In genomic region chr2:146511401-146511865, GRCm38 (mm10) we compare ENCODE assay signal across 8 mouse cellular contexts. TPM values are rescaled to one million over a fixed set of nuclear protein-coding genes. Genes with fewer than 3 reads are reported as not detected.
DNase-seq lines count a peak whose midpoint lies in the region; ATAC-seq and TF ChIP-seq lines count a peak whose summit lies in the region.

No protein-coding gene starts in this region.

- peak; percentile 27 for ATAC-seq in Patski
- no peak; the same call in 1 of the 2 replicates for ATAC-seq in forebrain, embryonic 13.5 days
- peak; percentile 26 for ATAC-seq in liver, embryonic 15.5 days (ENCODE audit: insufficient read depth)

- CTCF ChIA-PET in Patski (lab: Charles Lee), result interaction anchor here (1.3 kb wide), 1 partner anchor 101 kb away, joined by 4 read pairs; no protein-coding TSS in a partner anchor

- H3K36me3 ChIP-seq in forebrain, embryonic 13.5 days (ENCODE audit: poor library complexity, severe bottlenecking), result no peaks in the 10 kb centered on the region
- no peaks in the 10 kb centered on the region for H3K36me3 ChIP-seq in liver, embryonic 15.5 days (replicated peaks)
- H3K36me3 ChIP-seq in splenic B cell, adult 2 months (ENCODE audit: control insufficient read depth, insufficient read depth, low read length, poor library complexity, severe bottlenecking), result no peaks in the 10 kb centered on the region

- H3K9me3 ChIP-seq in forebrain, embryonic 13.5 days (replicated peaks), result no peaks in the 10 kb centered on the region
- H3K9me3 ChIP-seq in liver, embryonic 15.5 days (replicated peaks), result no peaks in the 10 kb centered on the region

- H3K9ac ChIP-seq in forebrain, embryonic 13.5 days, result peak overlapping the region; percentile 91
- H3K9ac ChIP-seq in liver, embryonic 15.5 days, result peak overlapping the region; percentile 89

- no peak for TF ChIP-seq CTCF in Patski (IDR thresholded peaks at IDR 0.05)

- peak overlapping the region; percentile 31; the same call in 1 of the 2 replicates for H3K27ac ChIP-seq in forebrain, embryonic 13.5 days
- H3K27ac ChIP-seq in liver, embryonic 15.5 days (replicated peaks), result peak overlapping the region; percentile 72

- in situ Hi-C loops in Patski (cut with MboI; ENCODE audit: low pct_unique_long_range_greater_than_20kb), result no loop called here

- H3K4me3 ChIP-seq in forebrain, embryonic 13.5 days, result peak overlapping the region; percentile 90
- peak overlapping the region; percentile 82 for H3K4me3 ChIP-seq in liver, embryonic 15.5 days (replicated peaks)

- WGBS in forebrain, embryonic 13.5 days, result 1% methylated on average over 18 of the region's 22 CpGs
- WGBS in liver, embryonic 15.5 days (ENCODE audit: insufficient replicate concordance), result under 1% methylated on average over 22 of the region's 22 CpGs

- POLR2A ChIA-PET in Patski (lab: Charles Lee), result no interaction called here

- peak; percentile 22 for DNase-seq in layer of hippocampus, adult 11-12 months (ENCODE audit: low spot score)
- no peak for DNase-seq in layer of hippocampus, postnatal 14 days (ENCODE audit: low spot score in 2 of 2)
- no peak for DNase-seq in Patski (ENCODE audit: low read depth, low spot score)
- peak; percentile 50 for DNase-seq in splenic B cell, adult 2 months (ENCODE audit: low read depth, low spot score)
- no peak for DNase-seq in urinary bladder, postnatal 4 days (ENCODE audit: low spot score in 2 of 2)
- no peak for DNase-seq in spleen, adult 12 weeks (ENCODE audit: low spot score)

- H3K4me1 ChIP-seq in forebrain, embryonic 13.5 days, result peaks cover 16% of the 10 kb centered on the region
- H3K4me1 ChIP-seq in liver, embryonic 15.5 days (replicated peaks), result peaks cover 28% of the 10 kb centered on the region

- H3K27me3 ChIP-seq in Patski, result peaks cover 7% of the 10 kb centered on the region
- no peaks in the 10 kb centered on the region for H3K27me3 ChIP-seq in forebrain, embryonic 13.5 days
- no peaks in the 10 kb centered on the region for H3K27me3 ChIP-seq in liver, embryonic 15.5 days
- no peaks in the 10 kb centered on the region for H3K27me3 ChIP-seq in splenic B cell, adult 2 months (ENCODE audit: control insufficient read depth, insufficient read depth, low read length, poor library complexity, severe bottlenecking)

- peak overlapping the region; percentile 78 for H3K4me2 ChIP-seq in forebrain, embryonic 13.5 days
- H3K4me2 ChIP-seq in liver, embryonic 15.5 days, result peak overlapping the region; percentile 98

RNA-seq across cellular contexts. Expression of gene Ralgapa2, which starts 0.7 kb away (rescaled TPM):
- total RNA-seq in layer of hippocampus, postnatal 14 days (2021), result 10 to 100 TPM; 20.3 to 22.5 TPM
- polyA plus RNA-seq in Patski (2021), result 4.7 TPM
- 12.8 and 13.8 TPM in 2 replicates for polyA plus RNA-seq in forebrain, embryonic 13.5 days (2015; fragmentation: Nextera tagmentation; extraction: Ambion mirVana)
- polyA plus RNA-seq in liver, embryonic 15.5 days (2015; fragmentation: Nextera tagmentation; extraction: Ambion mirVana), result 3.5 and 6.6 TPM in 2 replicates

Comparison
In these comparisons a context has a peak if more than half of its experiments do, and no peak if none do; other contexts are left out.
1. DNase-seq: peak in layer of hippocampus, adult 11-12 months (single experiment) and splenic B cell, adult 2 months (single experiment); none in layer of hippocampus, postnatal 14 days (0 of 2), Patski (single experiment), urinary bladder, postnatal 4 days (0 of 2) and spleen, adult 12 weeks (single experiment).